Mouse (Mus musculus): ENCODE measurements around the gene Ncan.

DNA sequence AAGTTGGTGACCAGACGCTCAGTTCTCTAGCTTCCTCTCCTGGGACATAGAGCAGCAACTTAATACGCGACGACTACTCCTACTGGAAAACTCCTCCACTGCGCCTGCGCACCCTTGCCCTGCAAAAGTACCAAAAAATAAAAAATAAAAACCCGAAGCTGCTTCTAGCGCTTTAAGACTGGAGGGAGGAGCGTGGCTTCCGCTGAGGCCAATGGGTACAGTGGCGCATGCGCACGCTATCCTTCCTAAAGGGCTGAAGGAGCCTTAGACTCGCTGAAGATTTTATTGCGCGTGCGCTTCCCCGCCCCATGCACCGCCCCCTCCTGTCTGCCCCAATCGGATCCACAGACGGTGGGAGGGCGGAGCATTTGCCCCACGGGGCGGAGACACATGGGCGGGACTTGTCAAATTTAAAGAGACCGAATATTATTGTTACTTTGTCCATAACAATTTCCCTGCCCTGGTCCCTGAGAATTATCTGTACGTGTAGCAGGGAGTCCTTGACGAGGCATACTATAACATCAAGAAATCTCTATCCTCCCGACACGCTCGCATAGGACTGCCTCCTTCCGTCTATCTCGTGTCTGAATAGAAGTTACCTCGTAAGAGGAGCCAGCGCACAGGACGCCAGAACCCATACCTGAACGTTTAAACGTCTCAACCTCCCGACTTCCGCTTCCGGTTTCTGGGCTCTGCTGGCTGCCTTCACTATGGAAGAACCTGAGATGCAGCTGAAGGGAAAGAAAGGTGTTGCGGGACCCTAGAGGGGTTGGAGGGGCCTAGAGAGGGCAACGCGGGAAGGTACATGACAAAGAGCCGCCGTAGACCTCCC lies 18.6 kb upstream of the Ncan start, which contains the start of the genes Rfxank, Borcs8 and Mef2b:
- TF ChIP-seq CTCF (IDR thresholded peaks at IDR 0.05; ENCODE audit: borderline replicate concordance, insufficient read depth, low read length) (no peak), POLR2A (IDR thresholded peaks at IDR 0.05; ENCODE audit: low read depth, low read length) (peak; percentile 92)

Data from embryonic fibroblast, embryonic 13.5 days (primary cell).